Mouse (Mus musculus): ENCODE data around the gene 1700001O22Rik.

The 1700001O22Rik gene

GRCm38 (mm10) chr2:30779241-30779640 lies 24.2 kb downstream of the 1700001O22Rik start:
- DNase-seq (ENCODE audit: low spot score in 2 of 2) = no peak

GRCm38 (mm10) chr2:30778235-30778634 lies 25.2 kb downstream of the 1700001O22Rik start:
- DNase-seq (ENCODE audit: low spot score in 2 of 2) = no peak

DNA sequence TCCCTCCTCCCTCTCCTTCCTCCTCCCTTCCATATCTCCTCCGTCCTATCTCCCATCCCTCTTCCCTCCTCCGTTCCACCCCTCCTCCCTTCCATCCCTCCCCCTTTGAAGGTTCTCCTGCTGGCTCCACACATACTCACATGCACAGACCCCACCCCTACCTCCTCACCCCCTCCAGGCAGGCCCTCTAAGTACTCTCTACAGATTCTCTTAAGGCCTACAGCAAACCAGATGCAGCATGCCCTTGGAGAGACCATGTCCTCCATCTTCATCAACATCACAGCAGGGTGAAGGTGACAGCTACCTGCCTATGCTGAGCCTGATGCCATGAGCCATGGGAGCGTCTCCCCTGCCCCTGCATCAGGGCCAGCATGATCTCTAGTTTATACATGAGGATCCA lies 26.2 kb downstream of the 1700001O22Rik start:
- no peak for DNase-seq (ENCODE audit: low spot score in 2 of 2)

DNA sequence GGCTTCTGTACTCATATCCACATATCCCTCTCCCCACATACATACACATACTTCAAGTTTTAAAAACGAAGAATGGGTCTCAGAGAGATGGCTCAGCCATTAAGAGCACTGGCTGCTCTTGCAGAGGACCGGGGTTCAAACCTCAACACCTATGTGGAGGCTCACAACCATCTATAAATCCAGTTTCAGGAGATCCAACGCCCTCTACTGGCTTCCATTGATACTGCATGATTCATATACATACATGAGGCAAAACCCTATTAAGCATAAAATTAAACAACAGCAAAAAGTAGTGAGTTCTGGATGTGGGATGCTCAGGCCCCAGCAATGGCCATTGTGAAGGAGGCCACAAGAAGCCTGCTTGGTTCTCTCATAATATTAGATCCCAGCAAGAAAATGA lies 27.5 kb downstream of the 1700001O22Rik start:
- no peak for DNase-seq (ENCODE audit: low spot score in 2 of 2)

- no peak for DNase-seq (ENCODE audit: low spot score in 2 of 2)
Measured at GRCm38 (mm10) chr2:30773313-30774005, 30.0 kb downstream of the 1700001O22Rik start.

- DNase-seq (ENCODE audit: low spot score in 2 of 2) = no peak
Measured at GRCm38 (mm10) chr2:30772581-30773312, 30.7 kb downstream of the 1700001O22Rik start.

DNA sequence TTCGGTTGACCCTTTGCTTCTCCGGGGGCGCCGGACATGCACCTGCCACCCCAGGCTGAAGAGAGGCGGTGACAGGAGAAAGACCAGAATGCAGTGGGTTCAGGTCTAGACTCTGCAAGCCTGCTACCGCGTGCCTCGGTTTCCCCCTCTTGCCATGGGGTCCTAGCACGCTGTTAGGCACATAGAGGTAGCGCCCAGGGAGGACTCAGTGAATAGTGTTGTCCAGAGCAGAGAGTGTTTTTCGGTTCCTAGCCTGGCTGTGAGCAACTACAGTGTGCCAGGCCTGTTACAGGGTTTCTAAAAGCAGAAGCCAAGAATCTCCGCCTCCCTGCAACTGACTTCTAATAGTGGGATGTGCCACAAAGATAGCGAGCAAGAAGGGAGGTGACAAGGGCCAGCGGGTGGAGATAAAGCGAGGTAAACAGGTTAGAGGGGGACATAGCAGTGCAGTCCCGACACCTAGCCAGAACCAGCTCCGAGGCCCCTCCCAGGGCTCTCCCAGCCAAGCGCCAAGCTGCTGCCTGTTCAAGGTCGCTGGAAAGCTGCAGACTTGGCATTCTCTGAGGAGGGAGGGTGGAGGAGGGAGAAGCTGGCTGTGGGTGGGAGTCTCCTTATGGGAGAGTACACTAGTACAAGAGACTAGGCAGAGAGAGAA lies 31.5 kb downstream of the 1700001O22Rik start:
- peak; percentile 47 to 54 for DNase-seq (ENCODE audit: low spot score in 2 of 2)

DNA sequence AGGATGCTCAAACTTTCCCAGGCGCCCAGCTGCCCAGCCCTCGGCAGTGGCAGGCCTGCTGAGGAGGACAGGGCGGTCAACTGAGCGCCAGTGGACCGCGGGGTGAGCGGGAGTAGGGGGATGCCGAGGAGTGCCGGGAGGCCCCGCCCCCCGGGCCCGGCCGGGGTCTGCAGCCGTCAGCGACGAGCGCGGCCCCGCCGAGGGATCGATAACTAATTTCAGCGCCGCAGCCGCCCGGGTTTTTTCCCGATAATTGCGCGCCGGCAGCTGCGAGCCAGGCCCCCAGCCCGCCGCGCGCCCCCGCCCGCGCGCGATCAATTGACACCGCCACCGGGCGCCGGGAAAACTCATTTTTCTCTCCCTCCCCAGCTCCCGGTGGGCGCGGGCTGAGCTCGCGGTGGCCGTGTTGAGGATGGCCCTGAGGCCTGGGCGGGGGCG lies 32.1 kb downstream of the 1700001O22Rik start:
- DNase-seq (ENCODE audit: low spot score in 2 of 2) = no peak

DNA sequence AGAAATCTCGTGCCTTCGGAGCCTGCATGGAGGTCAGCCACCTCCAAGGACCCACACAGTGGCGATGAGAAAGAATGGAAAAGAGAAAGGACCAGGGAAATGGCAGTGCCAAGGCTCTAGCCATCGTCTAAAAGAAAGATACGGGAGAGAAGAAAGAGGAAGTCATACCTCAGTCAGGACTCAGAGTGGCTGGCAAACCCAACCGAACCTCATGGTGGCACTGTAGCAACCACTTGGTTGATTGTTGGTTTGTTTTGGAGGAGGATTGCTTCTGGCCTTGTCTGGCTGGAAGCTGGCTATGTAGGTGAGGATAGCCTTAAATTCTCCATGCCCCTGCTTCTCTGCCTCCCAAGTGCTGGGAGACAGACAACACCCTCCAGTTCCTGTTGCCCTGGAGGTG lies 34.3 kb downstream of the 1700001O22Rik start:
- DNase-seq (ENCODE audit: low spot score in 2 of 2) = no peak

- DNase-seq (ENCODE audit: low spot score in 2 of 2) = no peak
Measured at GRCm38 (mm10) chr2:30768529-30768928, 34.9 kb downstream of the 1700001O22Rik start.

- DNase-seq (ENCODE audit: low spot score in 2 of 2) = no peak
Measured at GRCm38 (mm10) chr2:30767626-30768240, 35.7 kb downstream of the 1700001O22Rik start.

DNA sequence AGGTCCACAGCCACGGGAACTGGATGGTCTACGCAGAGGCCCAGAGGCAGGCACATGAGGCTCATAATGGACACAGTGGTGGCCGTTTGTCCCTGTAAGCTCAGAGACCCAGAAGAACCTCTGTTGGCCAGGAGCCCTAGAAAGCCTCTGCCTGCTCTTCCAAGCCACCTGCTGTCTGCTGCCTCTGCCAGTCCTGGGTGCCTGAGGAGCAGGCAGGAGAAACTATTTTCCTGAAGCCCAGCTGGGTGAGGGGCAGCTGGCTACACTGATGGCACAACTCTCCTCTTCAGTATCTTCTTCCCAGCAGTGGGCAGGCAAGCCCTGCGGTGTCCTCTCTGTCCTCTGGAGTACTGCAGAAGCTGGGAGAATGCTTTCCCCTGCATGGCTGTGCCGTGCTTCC lies 37.0 kb downstream of the 1700001O22Rik start:
- DNase-seq (ENCODE audit: low spot score in 2 of 2) = no peak

GRCm38 (mm10) chr2:30760706-30761105 lies 42.8 kb downstream of the 1700001O22Rik start:
- no peak for DNase-seq (ENCODE audit: low spot score in 2 of 2)

DNA sequence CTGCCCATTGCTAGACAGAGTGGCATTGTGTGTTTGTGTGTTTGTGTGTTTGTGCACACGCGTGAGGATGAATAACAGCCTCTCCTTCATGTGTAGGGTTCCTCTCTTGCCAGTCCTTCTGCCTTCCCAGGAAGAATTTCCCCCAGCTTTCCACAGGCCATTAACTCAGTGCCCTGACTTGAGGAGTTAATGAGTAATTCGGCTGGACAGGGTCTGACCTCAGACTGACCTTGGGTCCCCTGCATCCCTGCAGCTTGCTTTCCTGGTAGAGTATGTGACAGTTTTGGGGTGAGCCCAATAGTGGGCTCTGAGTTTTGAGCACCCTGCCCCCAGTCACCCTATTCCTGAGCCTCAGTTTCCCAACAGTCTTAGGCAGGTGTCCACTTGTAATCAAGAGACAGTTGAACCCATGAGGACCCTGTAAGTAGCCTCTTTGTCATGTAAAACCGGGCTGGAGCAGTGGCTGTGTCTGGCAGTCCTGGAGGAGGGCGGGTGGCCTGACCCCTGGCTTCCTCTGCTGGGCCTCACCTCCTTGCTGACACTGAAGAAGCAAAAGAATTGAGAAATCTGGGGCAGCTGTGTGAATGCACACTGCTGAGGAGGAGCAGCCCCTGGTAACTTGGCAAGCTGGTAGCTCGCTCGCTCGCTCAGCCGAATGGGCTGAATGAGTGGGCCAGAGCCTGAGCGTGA lies 43.5 kb downstream of the 1700001O22Rik start:
- no peak for DNase-seq (ENCODE audit: low spot score in 2 of 2)

DNA sequence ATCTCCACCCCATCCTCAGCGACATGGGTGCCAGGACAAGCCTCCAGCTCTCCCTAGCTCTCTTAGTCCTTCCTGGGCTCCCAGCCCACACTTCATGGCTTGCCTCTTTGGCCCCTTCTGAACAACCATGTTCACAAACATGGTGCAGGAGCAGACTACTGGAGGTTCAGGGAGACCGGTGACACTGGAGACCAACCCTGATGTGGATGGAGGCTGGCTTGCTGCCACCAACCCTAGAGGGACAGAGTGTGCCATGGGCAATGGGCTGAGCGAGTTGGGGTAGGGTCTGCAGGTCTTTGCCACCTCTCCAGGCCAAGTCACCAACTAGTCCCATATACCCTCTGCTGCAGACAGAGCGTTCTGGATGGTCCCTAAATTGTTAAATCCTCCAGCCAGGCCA lies 44.0 kb downstream of the 1700001O22Rik start:
- DNase-seq (ENCODE audit: low spot score in 2 of 2) = no peak

GRCm38 (mm10) chr2:30759088-30759374 lies 44.4 kb downstream of the 1700001O22Rik start:
- DNase-seq (ENCODE audit: low spot score in 2 of 2) = no peak

- peak; percentile 69 to 78 for DNase-seq (ENCODE audit: low spot score in 2 of 2)
Measured at GRCm38 (mm10) chr2:30758341-30759087, 44.9 kb downstream of the 1700001O22Rik start.

DNA sequence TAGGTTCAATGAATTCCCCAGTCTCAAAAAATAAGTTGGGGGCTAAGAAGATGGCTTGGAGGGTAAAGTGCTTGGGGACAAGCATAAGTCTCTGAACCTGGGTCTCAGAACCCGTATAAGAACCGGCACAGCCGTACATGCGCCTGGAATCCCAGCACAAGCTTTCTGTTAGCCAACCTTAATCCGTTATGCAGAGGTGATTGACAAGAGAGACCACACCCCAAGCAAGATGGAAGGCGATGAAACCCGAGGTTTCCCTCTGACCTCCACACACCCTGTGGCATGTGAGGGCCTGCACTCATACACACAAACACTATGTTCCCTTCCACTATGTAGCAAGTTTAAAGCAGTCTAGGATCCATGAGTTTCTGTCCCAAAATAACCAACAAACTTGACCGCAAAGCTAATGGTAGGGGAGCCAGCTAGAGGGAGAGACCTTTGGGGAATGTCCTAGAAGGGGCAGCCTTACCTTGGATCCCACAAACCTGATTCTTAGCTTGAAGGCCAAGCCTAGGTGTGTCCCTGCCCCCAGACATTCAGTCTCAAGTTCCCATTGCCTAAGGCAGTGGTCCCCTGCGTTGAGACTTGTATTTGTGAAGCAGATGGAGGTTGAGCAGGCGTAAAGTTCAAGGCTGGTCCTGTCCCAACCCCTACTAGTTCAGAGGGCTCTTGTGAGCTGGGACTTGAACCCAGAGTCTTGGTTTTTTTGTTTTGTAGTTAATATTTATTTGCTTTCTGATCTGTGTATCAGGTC lies 46.3 kb downstream of the 1700001O22Rik start:
- DNase-seq (ENCODE audit: low spot score in 2 of 2) = no peak

- no peak for DNase-seq (ENCODE audit: low spot score in 2 of 2)
Measured at GRCm38 (mm10) chr2:30755985-30756765, 47.3 kb downstream of the 1700001O22Rik start.

DNA sequence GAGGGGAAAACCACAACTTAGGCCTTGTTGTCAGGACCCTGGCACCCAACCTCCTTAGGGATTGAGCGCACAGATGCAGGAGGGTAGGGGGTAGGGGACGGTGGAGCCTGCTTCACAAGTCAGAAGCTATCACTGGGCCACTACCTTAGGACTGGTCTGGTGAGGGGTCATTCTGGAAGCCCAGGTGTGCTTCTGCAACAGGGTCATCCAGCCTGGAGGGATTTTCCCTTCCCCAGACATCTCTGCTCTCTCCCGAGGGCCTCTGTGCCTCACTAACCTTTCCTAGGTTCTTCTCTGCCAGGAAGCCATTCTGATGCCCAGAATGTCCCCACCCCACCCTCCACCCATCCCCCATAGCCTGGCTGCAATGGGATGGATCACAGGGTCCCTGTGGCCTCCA lies 48.6 kb downstream of the 1700001O22Rik start:
- no peak for DNase-seq (ENCODE audit: low spot score in 2 of 2)

Data from urinary bladder, adult 18-20 months (tissue).